Mouse (Mus musculus) forebrain, embryonic 14.5 days (tissue): ENCODE data around the gene Etl4. TPM values are rescaled to one million over a fixed set of nuclear protein-coding genes. Genes with fewer than 3 reads are reported as not detected.
A peak's percentile ranks its signal among the peaks of the same experiment; 100 is the strongest.

Source experiments
- ATAC-seq: fragments of 200-750 bp; cut with Nextera tagmentation; 2 replicates; pipeline ENCODE4 v1.8.0; 2017; ENCODE audit warnings: mild to moderate bottlenecking, moderate library complexity
- DNase-seq: peaks from one replicate; pipeline ENCODE4 v3.0.0-alpha.2; 2015; ENCODE audit warnings: low spot score
- H3K27ac ChIP-seq: fragments of 300-500 bp; sonication (generic); 2 replicates; pipeline ENCODE4 v1.5.1; 2014; ENCODE audit warnings: low read depth, mild to moderate bottlenecking, control low read depth, low read length, moderate library complexity
- H3K27me3 ChIP-seq: fragments of 300-500 bp; sonication (generic); replicated peaks from 2 replicates; pipeline ENCODE4 v1.6.1; 2014; ENCODE audit warnings: low read length, control low read depth, mixed read lengths; ENCODE audit not compliant: control insufficient read depth, insufficient read depth
- H3K36me3 ChIP-seq: fragments of 300-500 bp; sonication (generic); 2 replicates; pipeline ENCODE4 v1.6.1; 2014; ENCODE audit warnings: low read length, control low read depth; ENCODE audit not compliant: control insufficient read depth, insufficient read depth
- H3K4me1 ChIP-seq: fragments of 300-500 bp; sonication (generic); 2 replicates; pipeline ENCODE4 v1.6.1; 2014; ENCODE audit warnings: antibody characterized with exemption, low read length, control low read depth; ENCODE audit not compliant: control insufficient read depth, insufficient read depth
- H3K4me2 ChIP-seq: fragments of 300-500 bp; sonication (generic); 2 replicates; pipeline ENCODE4 v1.6.1; 2014; ENCODE audit warnings: mild to moderate bottlenecking, control low read depth, low read length
- H3K4me3 ChIP-seq: fragments of 300-500 bp; sonication (generic); 2 replicates; pipeline ENCODE4 v1.5.1; 2014; ENCODE audit warnings: low read depth, low read length, control low read depth
- H3K9ac ChIP-seq: fragments of 300-500 bp; sonication (generic); 2 replicates; pipeline ENCODE4 v1.6.1; 2014; ENCODE audit warnings: mild to moderate bottlenecking, low read length, control low read depth, moderate library complexity
- H3K9me3 ChIP-seq: fragments of 300-500 bp; sonication (generic); replicated peaks from 2 replicates; pipeline ENCODE4 v1.6.1; 2016; ENCODE audit warnings: low read length, control low read depth, mixed read lengths; ENCODE audit not compliant: control insufficient read depth
- WGBS: fragments of 180-500 bp; shearing (Covaris S2); extraction: QIAGEN DNeasy Blood & Tissue Kit; methylation state at CpG from one replicate; pipeline ENCODE4 v1.1.7; 2014; 5-methylcytosine and 5-hydroxymethylcytosine counted together
- polyA plus RNA-seq: library from polyadenylated mRNA; unstranded; fragments of >200 nt; fragmentation: Nextera tagmentation; extraction: Ambion mirVana; gene quantifications from 2 replicates; pipeline ENCODE4 v1.2.1, GENCODE M21; 2014

The Etl4 gene
- polyA plus RNA-seq, 1 experiment from 2014 or later, result 14.7 TPM

- WGBS, result 79% methylated on average over 9 of the region's 9 CpGs
- Histone ChIP-seq H3K36me3 (no peaks in the 10 kb centered on the region), H3K27ac (no peak overlapping the region), H3K27me3 (no peaks in the 10 kb centered on the region), H3K4me2 (no peak overlapping the region), H3K4me1 (no peaks in the 10 kb centered on the region), H3K4me3 (no peak overlapping the region), H3K9ac (no peak overlapping the region), H3K9me3 (no peaks in the 10 kb centered on the region)
- DNase-seq (no peak), ATAC-seq (no peak)
These were observed 733.2 kb downstream of the Etl4 start for GRCm38 (mm10) chr2:20642818-20643217.

- no peaks in the 10 kb centered on the region for H3K9me3 ChIP-seq
- ATAC-seq, result no peak
- H3K9ac ChIP-seq, result no peak overlapping the region
- 0 out of 2 replicates have a peak, but pooled peaks cover under 1% of the 10 kb centered on the region for H3K4me1 ChIP-seq
- no peak overlapping the region for H3K4me3 ChIP-seq
- H3K4me2 ChIP-seq, result no peak overlapping the region
- H3K36me3 ChIP-seq, result no peaks in the 10 kb centered on the region
- peak; percentile 33 for DNase-seq
- H3K27ac ChIP-seq, result no peak overlapping the region
- 32% methylated on average over 4 of the region's 4 CpGs for WGBS
- H3K27me3 ChIP-seq, result no peaks in the 10 kb centered on the region
These were observed 740.2 kb downstream of the Etl4 start for GRCm38 (mm10) chr2:20649817-20650216.

- Histone ChIP-seq H3K4me3 (no peak overlapping the region), H3K27me3 (no peaks in the 10 kb centered on the region), H3K9me3 (no peaks in the 10 kb centered on the region), H3K36me3 (no peaks in the 10 kb centered on the region), H3K4me2 (no peak overlapping the region), H3K27ac (no peak overlapping the region), H3K9ac (no peak overlapping the region), H3K4me1 (peaks cover 3% of the 10 kb centered on the region; the same call in 1 of the 2 replicates)
- DNase-seq (no peak), ATAC-seq (no peak)
These were observed 743.5 kb downstream of the Etl4 start for GRCm38 (mm10) chr2:20653116-20653515.

- Histone ChIP-seq H3K9ac (no peak overlapping the region), H3K4me3 (no peak overlapping the region), H3K36me3 (no peaks in the 10 kb centered on the region), H3K4me2 (no peak overlapping the region), H3K27ac (no peak overlapping the region), H3K4me1 (peaks cover 3% of the 10 kb centered on the region; the same call in 1 of the 2 replicates), H3K27me3 (no peaks in the 10 kb centered on the region), H3K9me3 (no peaks in the 10 kb centered on the region)
- WGBS, result 91% methylated on average over 8 of the region's 8 CpGs
- ATAC-seq (no peak), DNase-seq (no peak)
These were observed 744.5 kb downstream of the Etl4 start for GRCm38 (mm10) chr2:20654058-20654457.

GRCm38 (mm10) chr2:20654598-20655340 is 745.2 kb downstream of the Etl4 start:
- DNase-seq, result no peak

GRCm38 (mm10) chr2:20655341-20655612 is 745.7 kb downstream of the Etl4 start:
- no peak overlapping the region for H3K9ac ChIP-seq
- H3K27ac ChIP-seq, result no peak overlapping the region
- H3K27me3 ChIP-seq, result no peaks in the 10 kb centered on the region
- DNase-seq (peak; percentile 15), ATAC-seq (no peak)
- H3K9me3 ChIP-seq, result no peaks in the 10 kb centered on the region
- WGBS, result 6% methylated on average over 2 of the region's 2 CpGs
- no peak overlapping the region for H3K4me3 ChIP-seq
- H3K4me2 ChIP-seq, result no peak overlapping the region
- no peaks in the 10 kb centered on the region for H3K36me3 ChIP-seq
- peaks cover 3% of the 10 kb centered on the region; the same call in 1 of the 2 replicates for H3K4me1 ChIP-seq

More at GRCm38 (mm10) chr2:20654598-20655340, 745.2 kb downstream of the Etl4 start:
- no peaks in the 10 kb centered on the region for H3K9me3 ChIP-seq
- H3K9ac ChIP-seq, result no peak overlapping the region
- no peak overlapping the region for H3K27ac ChIP-seq
- H3K4me2 ChIP-seq, result no peak overlapping the region
- 21% methylated on average over 9 of the region's 9 CpGs for WGBS
- no peak for ATAC-seq
- peaks cover 3% of the 10 kb centered on the region; the same call in 1 of the 2 replicates for H3K4me1 ChIP-seq
- no peaks in the 10 kb centered on the region for H3K36me3 ChIP-seq
- no peak overlapping the region for H3K4me3 ChIP-seq
- no peaks in the 10 kb centered on the region for H3K27me3 ChIP-seq

- H3K36me3 ChIP-seq, result 0 out of 2 replicates have a peak, but pooled peaks cover 2% of the 10 kb centered on the region
- no peaks in the 10 kb centered on the region for H3K9me3 ChIP-seq
- H3K4me1 ChIP-seq, result peaks cover 3% of the 10 kb centered on the region; the same call in 1 of the 2 replicates
- H3K4me2 ChIP-seq, result no peak overlapping the region
- no peak overlapping the region for H3K27ac ChIP-seq
- ATAC-seq (no peak), DNase-seq (no peak)
- H3K4me3 ChIP-seq, result no peak overlapping the region
- WGBS, result 90% methylated on average over 3 of the region's 3 CpGs
- no peak overlapping the region for H3K9ac ChIP-seq
- no peaks in the 10 kb centered on the region for H3K27me3 ChIP-seq
These were observed 748.3 kb downstream of the Etl4 start for GRCm38 (mm10) chr2:20657856-20658255.

- WGBS, result 94% methylated on average over 11 of the region's 11 CpGs
- H3K27ac ChIP-seq, result no peak overlapping the region
- no peaks in the 10 kb centered on the region for H3K4me1 ChIP-seq
- DNase-seq, result no peak
- no peaks in the 10 kb centered on the region for H3K9me3 ChIP-seq
- H3K4me2 ChIP-seq, result no peak overlapping the region
- H3K27me3 ChIP-seq, result no peaks in the 10 kb centered on the region
- H3K4me3 ChIP-seq, result no peak overlapping the region
- H3K36me3 ChIP-seq, result 0 out of 2 replicates have a peak, but pooled peaks cover 2% of the 10 kb centered on the region
- ATAC-seq, result no peak
- H3K9ac ChIP-seq, result no peak overlapping the region
These were observed 752.3 kb downstream of the Etl4 start for GRCm38 (mm10) chr2:20661841-20662240.

GRCm38 (mm10) chr2:20662696-20663095 is 753.1 kb downstream of the Etl4 start:
- 96% methylated on average over 3 of the region's 3 CpGs for WGBS
- H3K4me1 ChIP-seq, result no peaks in the 10 kb centered on the region
- no peak for DNase-seq
- no peak overlapping the region for H3K27ac ChIP-seq
- H3K9ac ChIP-seq, result no peak overlapping the region
- H3K4me3 ChIP-seq, result no peak overlapping the region
- 0 out of 2 replicates have a peak, but pooled peaks cover 2% of the 10 kb centered on the region for H3K36me3 ChIP-seq
- no peak overlapping the region for H3K4me2 ChIP-seq
- no peaks in the 10 kb centered on the region for H3K27me3 ChIP-seq
- no peak for ATAC-seq
- H3K9me3 ChIP-seq, result no peaks in the 10 kb centered on the region
